In the genomic region with DNA sequence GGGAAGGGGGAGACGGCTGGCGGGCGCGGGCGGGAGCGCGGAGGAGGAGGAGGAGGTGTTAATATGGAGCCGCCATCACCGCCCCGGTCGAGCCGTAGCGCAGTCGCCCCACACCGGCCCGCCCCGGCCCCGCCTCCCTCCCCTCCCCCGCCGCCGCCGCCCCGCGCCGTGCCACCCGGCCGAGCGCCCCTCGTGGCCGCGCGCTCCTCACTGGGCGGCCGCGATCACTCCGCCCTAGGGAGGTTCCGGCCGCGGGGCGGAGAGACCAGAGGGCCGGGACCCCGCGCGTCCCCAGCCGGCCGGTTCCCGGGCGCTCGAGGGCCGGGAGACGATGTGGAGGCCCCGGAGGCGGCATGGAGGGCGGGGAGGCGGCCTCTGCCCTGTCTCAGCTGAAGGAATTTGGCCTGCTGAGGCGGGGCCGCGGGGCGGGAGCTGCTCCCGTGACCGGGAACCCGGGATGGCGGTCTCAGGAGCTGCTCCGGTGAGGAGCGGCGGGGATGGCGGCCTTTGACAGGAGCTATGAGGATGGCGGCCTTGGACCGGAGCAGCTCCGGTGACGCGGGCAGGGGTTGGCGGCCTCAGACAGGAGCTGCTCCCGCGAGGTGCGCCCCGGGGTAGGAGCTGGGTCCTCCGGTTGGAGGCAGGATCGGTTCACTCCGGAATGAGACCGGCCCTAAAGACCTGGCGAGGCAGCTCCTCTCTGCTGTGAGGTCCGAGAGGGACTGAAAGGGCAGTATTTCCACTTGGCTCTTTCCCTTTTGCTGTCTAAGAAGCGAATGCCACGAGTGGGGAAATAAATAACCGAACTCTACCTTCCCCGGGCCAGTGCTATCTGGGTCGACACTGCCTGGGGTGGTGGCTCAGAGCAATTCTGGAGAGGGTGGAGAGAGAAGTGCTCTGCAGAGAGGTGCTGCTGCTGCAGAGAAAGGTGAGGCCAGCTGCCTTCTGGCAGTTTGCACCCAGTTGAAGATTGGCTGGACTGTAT, we compare ENCODE assay signal across 8 mouse cellular contexts. TPM values are rescaled to one million over a fixed set of nuclear protein-coding genes. Genes with fewer than 3 reads are reported as not detected.
DNase-seq lines count a peak whose midpoint lies in the region; ATAC-seq and TF ChIP-seq lines count a peak whose summit lies in the region.

A gene (minus strand): TSS at position 137 of the 985 bp plus-strand sequence.

- DNase-seq in ES-CJ7 (ENCODE audit: low read depth, low spot score): peak; percentile 55
- peak; percentile 77 for DNase-seq in cerebellum, adult 11 months
- peak; percentile 81 for DNase-seq in heart, postnatal 25 days (ENCODE audit: low spot score)
- DNase-seq in layer of hippocampus, adult 18-20 months (ENCODE audit: low spot score in 2 of 2): peak; percentile 60 to 80
- peak; percentile 84 for DNase-seq in lung, adult 2 months
- DNase-seq in thymus, adult 18-20 months: peak; percentile 60 to 64

- TF ChIP-seq CTCF in lung, adult 2 months (IDR thresholded peaks at IDR 0.05; ENCODE audit: insufficient read depth, low read length): no peak

- no peaks in the 10 kb centered on the region for H3K27me3 ChIP-seq in forebrain, embryonic 15.5 days

- H3K4me3 ChIP-seq in forebrain, embryonic 15.5 days: peak within 1 kb of the TSS; percentile 89
- peak within 1 kb of the TSS; percentile 98 for H3K4me3 ChIP-seq in lung, adult 2 months (replicated peaks; ENCODE audit: extremely low read depth, low read depth, low read length)

- H3K9me3 ChIP-seq in forebrain, embryonic 15.5 days: no peaks in the 10 kb centered on the region

- no peak; the same call in 1 of the 2 replicates for TF ChIP-seq POLR2A in lung, adult 2 months (IDR thresholded peaks at IDR 0.05; ENCODE audit: borderline replicate concordance, extremely low read depth, low read depth, low read length)

- peaks cover 19% of the 10 kb centered on the region for H3K4me1 ChIP-seq in forebrain, embryonic 15.5 days
- H3K4me1 ChIP-seq in lung, adult 2 months (ENCODE audit: control insufficient read depth, insufficient read depth, low read length): peaks cover 6% of the 10 kb centered on the region; the same call in 1 of the 2 replicates

- no peaks in the 10 kb centered on the region for H3K36me3 ChIP-seq in forebrain, embryonic 15.5 days

- peak within 1 kb of the TSS; percentile 97 for H3K9ac ChIP-seq in forebrain, embryonic 15.5 days (replicated peaks)

- H3K4me2 ChIP-seq in forebrain, embryonic 15.5 days (replicated peaks): peak within 1 kb of the TSS; percentile 96

- peak; percentile 87 for ATAC-seq in forebrain, embryonic 15.5 days (replicated peaks)
- ATAC-seq in neutrophil, adult 5-6 weeks (ENCODE audit: extremely low read depth, insufficient number of reproducible peaks, low FRiP score, poor library complexity, severe bottlenecking): peak; percentile 62

- WGBS in forebrain, embryonic 15.5 days: under 1% methylated on average over 70 of the region's 88 CpGs
- WGBS in lung, adult 2 months: 1% methylated on average over 54 of the region's 88 CpGs

- H3K27ac ChIP-seq in forebrain, embryonic 15.5 days (replicated peaks): peak within 1 kb of the TSS; percentile 97

- intact Hi-C loops in heart, postnatal 25 days (cut with DNase I): no loop called here

RNA-seq across cellular contexts. Expression of the gene that starts here (rescaled TPM):
- 23.8 and 24.8 TPM in 2 replicates for polyA plus RNA-seq in forebrain, embryonic 15.5 days (2015; fragmentation: Nextera tagmentation; extraction: Ambion mirVana)
- total RNA-seq in heart, postnatal 25 days (2021): 10 to 100 TPM; 32.1 to 35.8 TPM
- total RNA-seq in layer of hippocampus, adult 18-20 months (2021): 10 to 100 TPM; 42.4 to 45.8 TPM
- 31.4 and 35.2 TPM in 2 replicates for polyA plus RNA-seq in lung, adult 2 months (2012; rRNA removed)
- total RNA-seq in neutrophil, adult 5-6 weeks (2017): 22.5 and 25.5 TPM in 2 replicates

Comparison
In these comparisons a context has a peak if more than half of its experiments do, and no peak if none do; other contexts are left out.
1. Peak in every context shown above with its lines: DNase-seq, ATAC-seq, H3K4me3 ChIP-seq and H3K27ac ChIP-seq.